Mouse (Mus musculus) neutrophil, adult 5-6 weeks (primary cell): Measurements from ENCODE around the gene Srsf3. TPM values are rescaled to one million over a fixed set of nuclear protein-coding genes. Genes with fewer than 3 reads are reported as not detected.
"Not testable (repeated sequence)": the region's sequence is repeated elsewhere in the genome, so short reads cannot be mapped to it uniquely, and the experiment has no call there.

Experiments
- ATAC-seq: fragments of 151-379, 151-347 bp; 2 replicates; pipeline ENCODE4 v1.8.0; 2017; ENCODE audit warnings: mild to moderate bottlenecking, moderate TSS enrichment; ENCODE audit not compliant: insufficient number of reproducible peaks, poor library complexity, low FRiP score, severe bottlenecking; ENCODE audit errors: extremely low read depth
- total RNA-seq: library from RNA; stranded (forward); fragments of 200-1000 nt; gene quantifications from 2 replicates; pipeline ENCODE4 v1.2.3, GENCODE M21; 2017

Gene Srsf3
- total RNA-seq, 1 experiment from 2014 or later, result 624 TPM

- ATAC-seq, result not testable (repeated sequence)
Observed at GRCm38 (mm10) chr17:29041632-29042031, 9.2 kb downstream of the Srsf3 start.

DNA sequence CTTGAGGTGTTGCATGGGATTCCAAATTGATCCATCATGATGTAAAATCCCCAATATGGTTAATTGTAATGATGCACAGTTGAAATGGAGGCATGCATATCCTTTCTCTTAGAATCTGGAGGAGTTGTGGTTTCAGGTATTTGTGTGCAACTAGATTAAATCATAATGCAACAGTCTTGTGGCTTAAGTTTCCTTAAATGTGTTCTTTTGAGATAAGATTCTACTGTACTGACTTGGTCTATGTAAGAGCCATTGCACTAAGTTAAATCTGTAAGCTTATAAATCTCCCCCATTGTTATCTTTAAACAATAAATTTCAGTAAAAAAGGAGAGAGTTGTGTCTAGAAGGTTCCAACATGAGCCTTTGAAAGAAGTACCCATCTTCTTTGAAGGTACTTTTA is 10.1 kb downstream of the Srsf3 start:
- ATAC-seq, result no peak

- no peak for ATAC-seq
Observed at GRCm38 (mm10) chr17:29043583-29043982, 11.2 kb downstream of the Srsf3 start.

- no peak for ATAC-seq
Observed at GRCm38 (mm10) chr17:29044146-29044924, 11.9 kb downstream of the Srsf3 start.

- peak; percentile 60 for ATAC-seq
Observed at GRCm38 (mm10) chr17:29044925-29045319, 12.5 kb downstream of the Srsf3 start.

GRCm38 (mm10) chr17:29045741-29046530 is 13.5 kb downstream of the Srsf3 start:
- ATAC-seq, result no peak

GRCm38 (mm10) chr17:29046863-29047262 is 14.4 kb downstream of the Srsf3 start:
- no peak for ATAC-seq

- no peak for ATAC-seq
Observed at GRCm38 (mm10) chr17:29047697-29048514, 15.5 kb downstream of the Srsf3 start.

DNA sequence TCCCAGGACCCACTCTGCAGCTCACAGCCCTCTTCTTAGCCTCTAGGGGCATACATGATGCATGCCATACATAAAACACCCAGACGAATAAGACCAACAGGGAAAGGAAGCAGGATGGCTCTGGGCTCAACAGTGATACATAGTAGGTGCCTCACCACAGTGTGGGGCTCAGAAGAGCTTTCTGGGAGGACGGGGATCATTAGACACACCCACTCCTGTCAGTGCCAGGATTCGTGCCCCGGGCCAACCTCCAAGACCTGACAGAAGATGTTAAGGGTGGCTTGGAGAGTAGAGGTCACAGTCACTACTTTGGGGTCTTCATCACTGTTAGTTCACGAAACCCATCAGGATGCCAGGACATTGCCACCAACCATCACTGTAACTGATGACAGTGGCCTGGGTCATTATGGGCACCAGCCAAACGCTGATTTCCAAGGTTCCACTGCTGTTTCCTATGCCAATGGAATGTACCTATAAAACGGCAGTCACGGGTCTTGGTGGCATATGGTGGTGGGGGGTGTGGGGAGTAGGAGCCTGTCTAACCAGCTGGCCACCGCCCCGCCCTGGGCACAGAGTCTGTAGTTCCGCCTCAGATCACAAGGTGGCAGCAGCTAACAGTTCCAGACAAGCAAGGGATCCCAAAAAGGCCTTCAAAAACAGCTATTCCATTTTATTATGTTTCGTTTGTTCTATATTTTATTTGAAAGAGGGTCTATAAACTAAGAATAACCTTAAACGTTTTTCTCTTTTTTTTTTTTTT is 16.5 kb downstream of the Srsf3 start:
- peak; percentile 61 for ATAC-seq

DNA sequence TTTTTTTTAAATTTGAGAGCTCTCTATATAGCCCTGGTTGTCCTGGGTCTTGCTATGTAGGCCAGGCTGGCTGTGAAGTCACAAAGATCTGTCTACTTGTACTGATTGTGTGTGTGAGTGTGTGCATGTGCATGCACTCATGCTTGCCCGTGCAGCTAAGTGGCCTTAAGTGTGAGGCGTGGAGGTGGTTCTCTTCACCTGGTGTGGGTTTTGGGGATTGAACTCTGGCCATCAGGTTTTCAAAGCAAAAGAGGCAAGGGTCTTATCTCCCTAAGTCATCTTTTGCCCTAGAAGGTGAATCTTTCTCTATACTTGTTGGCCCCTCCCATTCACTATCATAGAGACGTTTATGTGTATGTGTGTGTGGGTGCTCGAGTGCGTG is 17.1 kb downstream of the Srsf3 start:
- ATAC-seq, result no peak

DNA sequence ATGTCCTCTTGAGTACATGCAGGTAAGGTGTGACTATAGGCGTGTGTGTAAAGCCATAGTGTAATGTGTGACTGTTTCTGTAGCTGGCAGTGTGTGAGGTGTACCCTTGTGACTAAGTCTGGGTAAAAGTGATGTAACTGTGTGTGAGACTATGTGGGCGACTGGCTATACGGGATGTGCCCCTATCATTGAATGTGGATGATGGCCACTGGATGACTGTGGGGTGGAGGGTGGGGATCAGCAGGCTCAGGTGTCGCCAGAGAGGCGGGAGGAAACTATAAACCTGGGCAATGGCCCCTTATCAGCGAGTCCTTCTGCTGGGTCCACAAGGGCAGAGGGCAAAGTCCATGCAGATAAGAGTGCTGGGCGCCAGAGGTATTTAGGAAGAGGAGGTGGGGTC is 17.5 kb downstream of the Srsf3 start:
- no peak for ATAC-seq

DNA sequence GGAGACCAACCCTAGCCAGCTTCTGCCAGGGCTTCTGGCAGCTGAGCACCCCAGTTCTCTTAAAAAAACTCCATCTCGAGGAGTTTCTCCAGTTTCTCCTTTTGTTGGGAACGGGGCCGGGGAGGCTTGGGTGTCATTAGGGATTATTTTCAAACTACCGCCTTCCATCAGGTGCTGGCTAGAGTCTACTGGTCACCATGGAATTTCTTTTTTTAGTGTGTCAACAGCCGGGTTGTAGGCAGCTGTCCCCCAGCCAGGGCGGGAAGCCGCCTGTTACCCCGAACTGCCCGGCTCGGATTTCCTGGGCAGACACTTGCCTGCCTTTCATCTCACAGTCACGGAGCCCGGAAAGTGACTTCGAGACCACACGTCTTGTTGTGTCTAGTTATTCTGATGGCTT is 18.4 kb downstream of the Srsf3 start:
- no peak for ATAC-seq

GRCm38 (mm10) chr17:29053067-29053466 is 20.6 kb downstream of the Srsf3 start:
- no peak for ATAC-seq

GRCm38 (mm10) chr17:29053841-29054240 is 21.4 kb downstream of the Srsf3 start:
- no peak for ATAC-seq

DNA sequence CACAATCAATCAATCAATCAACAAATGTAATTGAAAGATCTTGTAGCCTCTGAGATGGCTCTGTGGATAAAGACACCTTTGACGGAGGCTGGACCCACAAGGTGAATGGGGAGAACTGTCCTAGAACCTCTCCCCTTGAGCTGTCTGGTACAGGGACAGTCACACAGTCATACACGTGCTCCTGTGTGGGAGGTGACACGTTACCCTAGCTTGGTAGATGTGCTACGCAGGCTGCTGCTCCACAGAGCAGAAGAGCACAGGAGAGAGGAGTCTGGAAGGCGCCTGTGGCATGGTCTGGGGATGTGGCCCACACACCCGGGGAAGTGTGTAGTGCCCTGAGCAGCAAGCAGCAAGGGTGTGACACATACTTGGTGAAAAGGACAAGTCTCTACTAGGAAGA is 22.0 kb downstream of the Srsf3 start:
- no peak for ATAC-seq

GRCm38 (mm10) chr17:29055586-29055985 is 23.2 kb downstream of the Srsf3 start:
- ATAC-seq, result no peak

DNA sequence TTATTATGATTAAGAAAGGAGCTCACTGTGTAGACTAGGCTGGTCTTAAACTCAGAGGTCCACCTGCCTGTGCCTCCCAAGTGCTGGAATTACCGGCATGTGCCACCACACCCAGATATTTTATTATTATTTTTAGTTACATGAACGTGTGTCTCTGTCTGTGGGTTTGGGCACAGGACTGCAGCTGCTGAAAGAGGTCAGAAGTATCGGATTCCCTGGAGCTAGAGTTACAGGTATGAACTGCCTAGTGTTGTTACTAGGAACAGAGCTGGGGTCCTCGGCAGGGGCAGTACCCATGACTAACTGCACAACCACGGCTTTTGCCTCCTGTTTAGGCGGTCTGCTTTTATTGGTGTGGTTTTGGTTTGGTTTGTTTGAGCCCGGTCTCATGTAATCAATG is 23.8 kb downstream of the Srsf3 start:
- ATAC-seq, result no peak

DNA sequence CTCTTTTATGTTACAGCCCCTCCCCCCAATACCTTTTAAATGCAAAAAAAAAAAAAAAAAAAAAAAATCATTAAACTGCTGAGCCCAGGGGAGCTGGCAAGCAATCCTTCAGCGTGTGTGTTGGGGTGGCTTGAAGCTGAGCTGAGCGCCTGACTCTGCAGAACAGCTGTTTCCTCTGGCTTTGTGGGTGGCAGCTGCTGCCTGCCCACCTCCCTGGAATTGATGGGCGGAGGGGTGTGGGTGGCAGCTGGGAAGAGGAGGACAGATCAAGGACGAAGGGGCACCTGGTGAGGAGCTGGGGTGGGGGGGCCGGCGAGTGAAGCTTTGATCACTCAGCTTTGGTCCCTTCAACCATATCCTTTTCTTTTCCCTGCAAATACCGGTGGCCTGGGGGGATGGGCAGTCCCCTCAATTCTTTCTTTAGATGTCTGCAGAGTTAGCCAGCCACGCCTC is 24.3 kb downstream of the Srsf3 start:
- no peak for ATAC-seq
